Mouse (Mus musculus) fat pad, adult 2 months (tissue): Measurements from ENCODE around the gene Smc1b.

Source experiments
- DNase-seq: peaks from one replicate; pipeline ENCODE4 v3.0.0-alpha.2; 2011; ENCODE audit warnings: low read depth, low spot score; ENCODE audit errors: extremely low read depth

Smc1b gene

DNA sequence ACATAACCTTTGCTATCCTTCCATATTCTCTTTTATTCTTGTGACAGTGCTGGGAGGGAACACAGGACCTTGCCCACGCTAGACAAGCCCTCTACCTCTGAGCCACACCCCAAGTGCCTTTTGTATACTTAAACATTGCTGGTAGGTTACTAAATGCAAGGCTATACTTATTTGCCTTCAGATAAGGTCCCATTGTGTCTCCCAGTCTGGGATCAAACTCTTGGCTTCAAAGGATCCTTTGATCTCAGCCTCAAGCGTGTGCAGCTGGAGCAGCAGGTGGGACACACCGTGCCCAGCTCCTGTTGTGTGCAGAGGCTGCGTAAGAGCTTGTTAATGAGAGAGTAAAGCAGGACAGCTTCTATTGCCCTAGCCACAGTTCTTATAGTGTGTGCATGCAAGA, 104.0 kb downstream of the Smc1b start:
- no peak for DNase-seq

DNA sequence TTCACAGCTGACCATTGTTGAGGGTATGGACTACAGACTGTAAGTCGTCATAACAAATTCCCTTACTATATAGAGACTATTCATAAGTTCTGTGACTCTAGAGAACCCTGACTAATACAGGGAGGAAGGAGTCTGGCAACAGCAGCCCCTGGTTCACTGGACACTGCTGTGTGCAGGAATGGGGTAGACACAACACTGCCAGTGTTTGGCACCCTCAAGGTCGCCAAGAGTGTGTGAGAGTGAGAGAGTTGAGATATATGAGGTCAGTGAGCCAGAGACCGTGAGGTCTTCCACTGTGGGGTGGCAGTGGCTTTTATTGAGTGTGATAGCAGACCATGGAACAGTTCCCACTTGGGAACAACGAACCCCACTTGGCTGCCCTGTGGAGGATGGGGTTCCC, 105.6 kb downstream of the Smc1b start:
- DNase-seq = no peak

DNA sequence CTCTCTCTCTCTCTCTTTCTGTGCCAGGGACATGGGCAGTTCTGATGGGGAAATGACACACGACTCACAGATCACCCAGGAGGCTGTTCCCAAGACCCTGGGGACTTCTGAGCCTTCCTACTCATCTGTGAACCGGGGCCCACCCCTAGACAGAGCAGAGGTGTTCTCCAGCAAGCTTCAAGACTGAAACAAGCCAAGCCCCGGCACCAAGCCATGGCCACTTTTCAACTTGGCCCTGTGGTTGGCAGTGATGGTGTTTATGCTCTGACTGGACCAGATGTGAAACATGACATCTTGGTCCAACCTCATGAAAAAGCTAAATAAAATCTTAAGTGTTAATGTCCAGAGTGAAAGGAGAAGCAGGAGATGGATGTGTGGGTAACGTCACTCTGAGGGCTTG, 109.6 kb downstream of the Smc1b start:
- DNase-seq = no peak

DNA sequence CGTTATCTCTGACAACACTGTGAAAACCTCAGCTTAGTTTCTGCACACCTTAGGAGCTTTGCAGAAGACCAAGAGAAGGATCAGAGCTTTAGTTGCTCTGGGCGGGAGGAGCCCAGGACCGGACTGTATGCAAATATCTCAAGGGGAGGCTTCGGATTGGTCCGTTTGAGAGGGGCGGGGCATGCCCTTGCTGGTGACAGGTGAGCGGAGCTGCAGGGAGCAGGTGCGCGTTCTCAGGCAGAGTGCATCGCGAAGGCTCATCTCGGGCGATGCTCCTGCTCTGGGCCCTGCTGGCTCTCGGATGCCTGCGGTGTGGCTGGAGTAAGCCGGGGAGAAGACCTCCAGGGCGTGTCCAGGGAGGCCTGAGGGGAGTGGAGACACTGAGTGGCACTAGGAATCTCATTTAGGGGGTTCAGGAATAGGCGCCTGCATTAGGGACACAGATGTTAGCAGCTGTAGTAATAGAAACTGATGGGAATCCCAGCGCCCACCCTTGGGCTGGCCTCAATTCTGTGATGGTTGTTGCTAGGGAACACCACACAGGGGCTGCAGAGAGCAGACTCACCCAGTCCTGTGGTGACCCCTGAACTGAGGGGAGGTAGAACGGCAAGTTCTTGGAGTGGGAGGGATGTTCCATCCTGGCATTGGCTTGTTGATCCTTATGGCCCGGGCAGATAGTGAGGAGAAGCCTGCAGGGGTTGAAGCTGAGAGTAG, 114.7 kb downstream of the Smc1b start, which contains the start of gene Upk3a:
Gene Upk3a (plus strand): TSS at position 191 of the 714 bp plus-strand sequence.
- no peak for DNase-seq

DNA sequence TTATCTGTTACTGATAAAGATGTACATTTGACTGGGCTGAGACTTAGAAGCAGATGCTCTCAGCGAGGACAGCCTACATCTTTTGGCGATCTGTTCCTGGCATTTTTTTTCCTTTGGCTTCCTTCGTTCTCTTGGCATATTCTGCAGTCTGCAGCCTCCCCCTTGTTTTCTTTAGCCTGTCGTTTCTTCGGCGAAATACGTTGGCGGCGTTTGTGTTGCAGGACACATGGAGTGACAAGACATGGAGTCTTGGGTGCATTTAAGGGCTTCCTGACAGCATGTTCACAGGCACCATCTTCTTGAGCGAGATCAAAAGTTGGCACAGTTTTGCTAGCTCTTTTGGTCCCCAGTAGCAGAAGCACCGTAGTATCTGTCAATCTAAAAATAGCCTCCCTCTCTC, 116.0 kb downstream of the Smc1b start:
- no peak for DNase-seq
